8 mouse cellular contexts compared by ENCODE assay signal in the genomic region with DNA sequence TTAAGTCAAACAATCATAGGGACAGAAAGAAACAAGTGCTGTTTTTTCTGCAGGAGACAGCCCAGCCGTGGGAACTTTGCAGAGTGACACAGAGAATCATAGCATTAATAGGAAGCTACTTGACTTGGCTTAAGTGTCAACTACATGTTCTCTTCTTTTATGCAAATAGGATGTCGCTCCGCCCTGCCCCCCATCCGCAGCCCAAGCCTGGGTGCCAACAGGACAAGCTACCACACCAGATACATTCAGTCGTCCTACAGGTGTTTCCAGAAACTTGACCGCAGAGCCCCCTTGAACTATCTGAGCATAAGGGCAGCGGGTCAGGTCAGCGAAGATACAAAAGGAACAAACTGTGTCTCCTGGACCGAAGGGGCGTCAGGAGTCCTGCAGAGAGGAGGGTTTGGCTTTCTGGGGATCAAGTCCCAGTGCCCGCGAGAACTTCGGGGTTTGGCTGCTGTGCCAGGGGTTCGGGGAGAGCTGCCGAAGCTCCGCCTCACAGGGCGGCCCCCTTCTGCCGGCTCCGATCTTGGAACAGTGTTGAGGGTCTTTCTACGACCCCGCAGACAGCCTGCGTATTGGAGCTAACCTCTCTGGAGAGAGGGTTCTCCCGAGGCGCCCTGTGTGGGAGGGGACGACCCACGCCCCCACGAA. TPM values are rescaled to one million over a fixed set of nuclear protein-coding genes. Genes with fewer than 3 reads are reported as not detected.
A peak's percentile ranks its signal among the peaks of the same experiment; 100 is the strongest.
DNase-seq lines count a peak whose midpoint lies in the region; ATAC-seq and TF ChIP-seq lines count a peak whose summit lies in the region.

No protein-coding gene starts in this region.

- H3K4me2 ChIP-seq in heart, embryonic 12.5 days, result peak overlapping the region; percentile 82
- H3K4me2 ChIP-seq in kidney, embryonic 15.5 days, result peak overlapping the region; percentile 80

- peak; percentile 72 for ATAC-seq in heart, embryonic 12.5 days (ENCODE audit: insufficient number of reproducible peaks, low FRiP score)
- ATAC-seq in kidney, embryonic 15.5 days (replicated peaks; ENCODE audit: low FRiP score), result peak; percentile 84
- peak; percentile 40 for ATAC-seq in neutrophil, adult 5-6 weeks (ENCODE audit: extremely low read depth, insufficient number of reproducible peaks, low FRiP score, poor library complexity, severe bottlenecking)

- DNase-seq in CD8-positive naive resting alpha-beta T cell, adult 2 months (ENCODE audit: low read depth in 2 of 2, low spot score in 2 of 2), result peak; percentile 48 to 67
- DNase-seq in ZHBTc4 (ENCODE audit: low read depth, low spot score), result peak; percentile 46
- DNase-seq in embryonic facial prominence, embryonic 10.5 days (ENCODE audit: low spot score), result peak; percentile 75
- DNase-seq in lung, adult 2 months, result peak; percentile 59
- peak; percentile 39 for DNase-seq in urinary bladder, postnatal 25 days (ENCODE audit: low spot score)

- no peaks in the 10 kb centered on the region for H3K36me3 ChIP-seq in embryonic facial prominence, embryonic 10.5 days (replicated peaks)
- no peaks in the 10 kb centered on the region for H3K36me3 ChIP-seq in heart, embryonic 12.5 days
- no peaks in the 10 kb centered on the region for H3K36me3 ChIP-seq in kidney, embryonic 15.5 days

- H3K27me3 ChIP-seq in embryonic facial prominence, embryonic 10.5 days (replicated peaks; ENCODE audit: low read depth, poor library complexity, severe bottlenecking), result no peaks in the 10 kb centered on the region
- no peaks in the 10 kb centered on the region for H3K27me3 ChIP-seq in heart, embryonic 12.5 days (replicated peaks)
- H3K27me3 ChIP-seq in kidney, embryonic 15.5 days, result no peaks in the 10 kb centered on the region

- TF ChIP-seq CTCF in lung, adult 2 months (IDR thresholded peaks at IDR 0.05; ENCODE audit: insufficient read depth, low read length), result no peak

- H3K9ac ChIP-seq in heart, embryonic 12.5 days, result peak overlapping the region; percentile 90
- H3K9ac ChIP-seq in kidney, embryonic 15.5 days, result peak overlapping the region; percentile 71

- peak overlapping the region; percentile 82 for H3K4me3 ChIP-seq in embryonic facial prominence, embryonic 10.5 days
- peak overlapping the region; percentile 95 for H3K4me3 ChIP-seq in heart, embryonic 12.5 days
- peak overlapping the region; percentile 73 for H3K4me3 ChIP-seq in kidney, embryonic 15.5 days (replicated peaks)
- peak overlapping the region; percentile 64 for H3K4me3 ChIP-seq in lung, adult 2 months (replicated peaks; ENCODE audit: extremely low read depth, low read depth, low read length)

- H3K4me1 ChIP-seq in embryonic facial prominence, embryonic 10.5 days, result peaks cover 15% of the 10 kb centered on the region
- peaks cover 23% of the 10 kb centered on the region for H3K4me1 ChIP-seq in heart, embryonic 12.5 days (replicated peaks)
- peaks cover 13% of the 10 kb centered on the region for H3K4me1 ChIP-seq in kidney, embryonic 15.5 days
- H3K4me1 ChIP-seq in lung, adult 2 months (ENCODE audit: control insufficient read depth, insufficient read depth, low read length), result peaks cover 15% of the 10 kb centered on the region

- WGBS in embryonic facial prominence, embryonic 10.5 days, result under 1% methylated on average over 27 of the region's 27 CpGs
- under 1% methylated on average over 27 of the region's 27 CpGs for WGBS in heart, embryonic 12.5 days
- WGBS in kidney, embryonic 15.5 days, result under 1% methylated on average over 27 of the region's 27 CpGs
- under 1% methylated on average over 27 of the region's 27 CpGs for WGBS in lung, adult 2 months

- no peak for TF ChIP-seq POLR2A in lung, adult 2 months (IDR thresholded peaks at IDR 0.05; ENCODE audit: borderline replicate concordance, extremely low read depth, low read depth, low read length)

- H3K9me3 ChIP-seq in embryonic facial prominence, embryonic 10.5 days, result no peaks in the 10 kb centered on the region
- no peaks in the 10 kb centered on the region for H3K9me3 ChIP-seq in heart, embryonic 12.5 days (replicated peaks)
- no peaks in the 10 kb centered on the region for H3K9me3 ChIP-seq in kidney, embryonic 15.5 days (replicated peaks)

- peak overlapping the region; percentile 93 for H3K27ac ChIP-seq in embryonic facial prominence, embryonic 10.5 days (replicated peaks)
- peak overlapping the region; percentile 95 for H3K27ac ChIP-seq in heart, embryonic 12.5 days (ENCODE audit: poor library complexity, severe bottlenecking)
- H3K27ac ChIP-seq in kidney, embryonic 15.5 days, result peak overlapping the region; percentile 95

RNA-seq across cellular contexts. Expression of a gene that starts 0.5 kb away (rescaled TPM):
- 10.9 and 11.2 TPM in 2 replicates for polyA plus RNA-seq in embryonic facial prominence, embryonic 10.5 days (2016; fragmentation: Nextera tagmentation; extraction: Ambion mirVana)
- polyA plus RNA-seq in heart, embryonic 12.5 days (2016; fragmentation: Nextera tagmentation; extraction: Ambion mirVana), result 30.3 and 31.0 TPM in 2 replicates
- polyA plus RNA-seq in kidney, embryonic 15.5 days (2015; fragmentation: Nextera tagmentation; extraction: Ambion mirVana), result 12.4 and 15.1 TPM in 2 replicates
- polyA plus RNA-seq in lung, adult 2 months (2012; rRNA removed), result 8.8 and 14.4 TPM in 2 replicates
- total RNA-seq in neutrophil, adult 5-6 weeks (2017), result 33.2 and 36.3 TPM in 2 replicates

RNA-seq across cellular contexts. Expression of a gene that starts 10.6 kb away (rescaled TPM):
- polyA plus RNA-seq in embryonic facial prominence, embryonic 10.5 days (2016; fragmentation: Nextera tagmentation; extraction: Ambion mirVana), result not detected in 2 replicates
- not detected in 2 replicates for polyA plus RNA-seq in heart, embryonic 12.5 days (2016; fragmentation: Nextera tagmentation; extraction: Ambion mirVana)
- not detected in 2 replicates for polyA plus RNA-seq in kidney, embryonic 15.5 days (2015; fragmentation: Nextera tagmentation; extraction: Ambion mirVana)
- 1.1 and 1.2 TPM in 2 replicates for polyA plus RNA-seq in lung, adult 2 months (2012; rRNA removed)
- total RNA-seq in neutrophil, adult 5-6 weeks (2017), result 0.12 TPM in 1 of 2 replicates, not detected in the other

RNA-seq across cellular contexts. Expression of a gene that starts 44.9 kb away (rescaled TPM):
- 0.15 and 0.17 TPM in 2 replicates for polyA plus RNA-seq in embryonic facial prominence, embryonic 10.5 days (2016; fragmentation: Nextera tagmentation; extraction: Ambion mirVana)
- 0.37 and 0.48 TPM in 2 replicates for polyA plus RNA-seq in heart, embryonic 12.5 days (2016; fragmentation: Nextera tagmentation; extraction: Ambion mirVana)
- polyA plus RNA-seq in kidney, embryonic 15.5 days (2015; fragmentation: Nextera tagmentation; extraction: Ambion mirVana), result 0.29 TPM in 1 of 2 replicates, not detected in the other
- polyA plus RNA-seq in lung, adult 2 months (2012; rRNA removed), result 1.3 and 1.6 TPM in 2 replicates
- total RNA-seq in neutrophil, adult 5-6 weeks (2017), result 5.1 and 6.0 TPM in 2 replicates

Comparison
In these comparisons a context has a peak if more than half of its experiments do, and no peak if none do; other contexts are left out.
1. Peak in every context shown above with its lines: DNase-seq, ATAC-seq, H3K4me3 ChIP-seq and H3K27ac ChIP-seq.